Mouse (Mus musculus) midbrain, postnatal 0 days (tissue): ENCODE measurements around the gene Sec14l5. TPM values are rescaled to one million over a fixed set of nuclear protein-coding genes. Genes with fewer than 3 reads are reported as not detected.

ENCODE experiments used
- ATAC-seq: fragments of 200-750 bp; cut with Nextera tagmentation; 2 replicates; pipeline ENCODE4 v1.8.0; 2017; ENCODE audit warnings: moderate number of reproducible peaks, mild to moderate bottlenecking, moderate TSS enrichment, moderate library complexity; ENCODE audit not compliant: low FRiP score
- DNase-seq: peaks from one replicate; pipeline ENCODE4 v3.0.0-alpha.2; 2015; ENCODE audit warnings: low spot score
- H3K27ac ChIP-seq: fragments of 300-500 bp; sonication (generic); 2 replicates; pipeline ENCODE4 v1.5.1; 2014; ENCODE audit warnings: low read depth, mild to moderate bottlenecking, low read length, mixed read lengths
- H3K27me3 ChIP-seq: fragments of 300-500 bp; sonication (generic); 2 replicates; pipeline ENCODE4 v1.6.1; 2014; ENCODE audit warnings: low read length, control low read depth, mixed read lengths; ENCODE audit not compliant: insufficient read depth
- H3K36me3 ChIP-seq: fragments of 300-500 bp; sonication (generic); 2 replicates; pipeline ENCODE4 v1.6.1; 2014; ENCODE audit warnings: low read length, control low read depth, mixed read lengths; ENCODE audit not compliant: insufficient read depth
- H3K4me1 ChIP-seq: fragments of 300-500 bp; sonication (generic); 2 replicates; pipeline ENCODE4 v1.6.1; 2014; ENCODE audit warnings: mild to moderate bottlenecking, control low read depth, antibody characterized with exemption, low read length, mixed read lengths; ENCODE audit not compliant: insufficient read depth
- H3K4me2 ChIP-seq: fragments of 300-500 bp; sonication (generic); 2 replicates; pipeline ENCODE4 v1.6.1; 2014; ENCODE audit warnings: low read depth, mild to moderate bottlenecking, low read length, mixed read lengths; ENCODE audit not compliant: poor library complexity, severe bottlenecking
- H3K4me3 ChIP-seq: fragments of 300-500 bp; sonication (generic); 2 replicates; pipeline ENCODE4 v1.5.1; 2014; ENCODE audit warnings: low read depth, mild to moderate bottlenecking, low read length, moderate library complexity
- H3K9ac ChIP-seq: fragments of 300-500 bp; sonication (generic); replicated peaks from 2 replicates; pipeline ENCODE4 v1.6.1; 2014; ENCODE audit warnings: mild to moderate bottlenecking, low read length, moderate library complexity, mixed read lengths; ENCODE audit not compliant: poor library complexity, severe bottlenecking
- H3K9me3 ChIP-seq: fragments of 300-500 bp; sonication (generic); 2 replicates; pipeline ENCODE4 v1.6.1; 2016; ENCODE audit warnings: low read length, control low read depth
- CTCF ChIP-seq: IDR thresholded peaks from 2 replicates; pipeline ENCODE4 v1.5.1; 2016; ENCODE audit warnings: antibody characterized with exemption, mild to moderate bottlenecking
- WGBS: fragments of 180-500 bp; shearing (Covaris S2); extraction: QIAGEN DNeasy Blood & Tissue Kit; methylation state at CpG from one replicate; pipeline ENCODE4 v1.1.7; 2014; 5-methylcytosine and 5-hydroxymethylcytosine counted together
- polyA plus RNA-seq: library from polyadenylated mRNA; unstranded; fragments of >200 nt; fragmentation: Nextera tagmentation; extraction: Ambion mirVana; gene quantifications from 2 replicates; pipeline ENCODE4 v1.2.1, GENCODE M21; 2015
- total RNA-seq: library from RNA; depleted of rRNA; stranded (reverse); fragments of >200 nt; gene quantifications from 2 replicates; pipeline ENCODE4 v1.2.3, GENCODE M21; 2014

Sec14l5 gene
- total and polyA plus RNA-seq, 2 experiments from 2014 or later, result 0.14 to 1.6 TPM

DNA sequence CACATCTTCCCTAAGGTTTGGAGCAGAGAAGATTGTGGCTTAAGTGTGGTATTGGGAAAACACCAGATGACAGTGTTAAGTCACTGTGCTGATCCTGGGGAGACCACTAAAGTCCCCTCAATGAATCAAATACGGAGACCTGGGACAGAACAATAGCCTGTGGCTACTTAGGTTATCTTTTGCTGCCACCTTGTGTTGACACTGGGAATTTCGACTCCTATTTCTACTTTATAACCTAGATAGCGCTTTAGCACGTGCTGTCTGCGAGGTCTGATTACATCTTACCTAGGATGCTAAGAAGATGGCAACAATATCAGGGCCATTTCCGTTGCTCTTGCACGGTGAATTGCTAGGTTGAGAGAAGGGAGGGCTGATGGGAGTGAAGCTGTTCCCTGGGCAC is 1.3 kb upstream of the Sec14l5 start:
- ATAC-seq, result peak; percentile 60
- Histone ChIP-seq H3K9me3 (no peaks in the 10 kb centered on the region), H3K36me3 (no peaks in the 10 kb centered on the region), H3K4me1 (no peaks in the 10 kb centered on the region), H3K4me2 (0 out of 2 replicates have a peak overlapping the region, but pooled peaks have one; percentile 81), H3K9ac (no peak overlapping the region), H3K27ac (no peak overlapping the region), H3K4me3 (no peak overlapping the region), H3K27me3 (no peaks in the 10 kb centered on the region)
- peak; percentile 90 for TF ChIP-seq CTCF
- DNase-seq, result peak; percentile 95
- whole genome bisulfite sequencing, result 0% methylated on average over 7 of the region's 7 CpGs

DNA sequence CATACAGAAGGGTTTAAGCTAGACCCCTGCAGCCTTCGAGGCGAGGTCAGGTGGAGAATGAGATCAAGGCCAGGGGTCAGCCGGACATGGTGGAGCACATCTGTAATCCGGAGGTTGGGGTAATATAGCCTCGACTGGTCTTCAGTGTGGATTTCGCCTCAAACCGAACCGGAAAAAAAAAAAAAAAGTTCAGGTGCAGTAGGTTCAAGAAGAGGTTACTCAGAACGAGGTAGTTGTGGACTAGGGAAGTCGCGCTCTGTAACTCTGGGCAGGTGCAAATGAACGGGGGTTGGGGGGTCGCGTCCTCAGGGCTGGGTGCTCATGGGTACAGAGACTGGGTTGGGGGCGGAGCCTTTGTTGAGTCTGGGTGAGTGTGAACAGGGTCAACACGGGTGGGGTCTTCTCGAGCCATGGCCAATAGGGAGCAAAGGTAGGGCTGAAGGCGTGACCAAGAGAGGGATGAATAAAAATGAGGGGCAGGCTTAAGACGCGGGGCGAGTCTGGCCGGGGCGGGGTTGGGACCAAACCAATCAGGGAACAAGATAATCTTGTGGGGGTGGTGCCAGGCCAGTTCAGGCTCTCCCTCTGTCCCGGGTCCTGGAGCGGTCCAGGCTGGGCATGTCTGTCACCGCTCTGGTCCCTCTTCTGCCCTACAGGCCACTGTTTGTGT is 407 bp upstream of the Sec14l5 start:
- Histone ChIP-seq H3K4me1 (no peaks in the 10 kb centered on the region), H3K9me3 (no peaks in the 10 kb centered on the region), H3K36me3 (no peaks in the 10 kb centered on the region), H3K9ac (0 out of 2 replicates have a peak overlapping the region, but pooled peaks have one; percentile 24), H3K27ac (no peak overlapping the region), H3K4me2 (peak overlapping the region; percentile 81), H3K4me3 (peak overlapping the region; percentile 36), H3K27me3 (no peaks in the 10 kb centered on the region)
- TF ChIP-seq CTCF, result no peak
- 2% methylated on average over 26 of the region's 26 CpGs for WGBS
- peak; percentile 79 for ATAC-seq
- peak; percentile 57 for DNase-seq

DNA sequence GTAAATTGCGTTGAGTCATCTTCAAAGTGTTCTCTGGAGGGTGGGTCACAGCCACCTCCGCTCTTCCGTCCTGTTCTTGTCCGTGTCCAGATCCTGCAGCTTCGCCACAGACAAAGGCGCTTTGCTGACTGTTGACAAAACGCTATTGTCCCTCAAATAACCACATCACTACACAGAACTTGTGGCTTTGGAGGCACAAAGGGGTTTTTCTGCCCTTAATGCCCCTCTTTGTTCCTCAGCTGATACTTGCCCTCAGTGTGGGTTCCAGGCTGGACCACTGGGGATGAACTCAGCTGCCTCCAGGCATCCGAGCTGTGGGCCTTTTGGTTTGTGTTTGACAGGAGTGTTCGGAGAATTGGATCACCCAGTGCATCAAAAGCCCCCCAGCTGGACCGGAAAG is 3.6 kb downstream of the Sec14l5 start:
- TF ChIP-seq CTCF, result no peak
- ATAC-seq, result no peak
- 62% methylated on average over 10 of the region's 10 CpGs for WGBS

DNA sequence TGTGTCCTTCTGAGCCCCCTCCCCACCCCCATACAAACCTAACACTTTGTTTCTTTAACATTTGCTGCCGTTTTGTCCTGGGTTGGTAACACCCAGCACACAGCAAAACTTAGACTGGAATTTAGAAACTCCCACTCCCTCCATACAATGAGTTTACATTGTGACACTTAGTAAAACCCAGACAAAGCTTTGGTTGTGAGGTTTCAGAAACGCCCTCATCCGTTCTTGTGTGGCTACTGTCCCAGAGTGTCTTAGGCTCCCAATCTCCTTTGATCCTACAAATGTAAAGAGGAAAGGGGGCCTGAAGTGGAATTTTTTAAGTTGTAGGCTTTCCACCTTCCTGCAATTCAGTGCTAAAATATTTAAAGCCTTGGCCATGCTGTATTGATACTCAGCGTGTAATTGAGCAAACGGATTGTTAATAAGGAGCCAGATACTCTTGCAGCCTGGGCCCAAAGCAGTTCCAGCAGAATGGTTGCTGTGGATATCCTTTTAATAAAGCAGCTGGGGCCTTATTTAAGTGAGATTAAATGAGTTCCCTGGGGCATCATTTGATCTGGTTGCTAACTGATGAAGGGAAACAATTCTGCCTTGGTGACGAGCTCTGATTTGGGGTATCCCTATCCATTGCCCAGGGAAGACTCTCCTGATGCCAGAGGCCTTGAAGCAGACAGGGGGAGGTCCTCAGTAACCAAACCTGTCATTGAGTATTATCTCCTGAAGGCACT is 6.6 kb downstream of the Sec14l5 start:
- H3K9ac ChIP-seq, result no peak overlapping the region
- DNase-seq (peak; percentile 55), ATAC-seq (no peak)
- H3K27ac ChIP-seq, result no peak overlapping the region
- WGBS, result 15% methylated on average over 6 of the region's 6 CpGs
- H3K4me1 ChIP-seq, result no peaks in the 10 kb centered on the region
- H3K27me3 ChIP-seq, result no peaks in the 10 kb centered on the region
- TF ChIP-seq CTCF, result no peak
- H3K9me3 ChIP-seq, result no peaks in the 10 kb centered on the region
- no peak overlapping the region for H3K4me3 ChIP-seq
- no peaks in the 10 kb centered on the region for H3K36me3 ChIP-seq
- H3K4me2 ChIP-seq, result no peak overlapping the region

More for the DNA sequence above, 3.6 kb downstream of the Sec14l5 start:
- Histone ChIP-seq H3K4me2 (no peak overlapping the region), H3K27me3 (no peaks in the 10 kb centered on the region), H3K27ac (no peak overlapping the region), H3K9me3 (no peaks in the 10 kb centered on the region), H3K4me3 (no peak overlapping the region), H3K4me1 (no peaks in the 10 kb centered on the region), H3K9ac (no peak overlapping the region), H3K36me3 (no peaks in the 10 kb centered on the region)
- DNase-seq, result no peak

DNA sequence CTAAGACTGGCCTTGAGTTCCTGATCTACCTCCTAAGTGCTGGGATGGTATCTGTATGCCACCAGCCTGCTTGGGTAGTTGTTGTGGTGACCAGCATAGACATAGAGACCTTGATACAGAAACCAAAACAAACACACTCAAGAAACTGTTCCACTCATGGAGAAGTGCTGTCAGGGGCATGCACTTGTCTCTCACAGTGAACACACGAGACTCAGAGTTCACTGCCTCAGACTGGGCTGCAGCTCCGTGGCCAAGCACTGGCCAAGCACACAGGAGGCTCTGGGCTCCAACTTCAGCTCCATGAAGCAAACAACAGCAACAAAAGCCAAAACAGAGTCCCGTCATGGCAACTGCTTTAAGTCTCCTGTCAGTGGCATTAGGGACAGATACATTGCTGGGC is 8.1 kb downstream of the Sec14l5 start:
- no peaks in the 10 kb centered on the region for H3K9me3 ChIP-seq
- no peaks in the 10 kb centered on the region for H3K36me3 ChIP-seq
- H3K27me3 ChIP-seq, result no peaks in the 10 kb centered on the region
- ATAC-seq (no peak), DNase-seq (no peak)
- no peak overlapping the region for H3K4me2 ChIP-seq
- H3K9ac ChIP-seq, result no peak overlapping the region
- H3K27ac ChIP-seq, result no peak overlapping the region
- TF ChIP-seq CTCF, result no peak
- 63% methylated on average over 3 of the region's 3 CpGs for WGBS
- no peak overlapping the region for H3K4me3 ChIP-seq
- H3K4me1 ChIP-seq, result no peaks in the 10 kb centered on the region

DNA sequence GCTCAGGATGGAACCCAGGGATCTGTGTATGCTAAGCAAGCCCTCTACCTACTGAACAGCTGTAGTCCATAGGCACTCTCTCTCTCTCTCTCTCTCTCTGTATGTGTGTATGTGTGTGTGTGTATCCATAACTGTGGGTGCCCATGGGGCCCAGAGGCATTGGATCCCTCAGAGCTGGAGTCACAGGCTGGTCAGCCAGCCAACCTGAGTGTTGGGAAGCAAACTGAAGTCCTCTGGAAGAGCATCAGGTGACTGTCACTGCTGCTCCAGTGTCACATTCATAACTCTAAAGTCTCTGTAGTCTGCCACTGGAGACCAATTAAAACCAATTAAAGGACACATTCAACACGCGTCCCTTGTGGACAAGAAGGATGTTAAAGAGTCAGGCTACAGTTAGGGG is 9.6 kb downstream of the Sec14l5 start:
- DNase-seq (no peak), ATAC-seq (no peak)
- 58% methylated on average over 2 of the region's 2 CpGs for WGBS
- no peaks in the 10 kb centered on the region for H3K27me3 ChIP-seq
- H3K4me2 ChIP-seq, result no peak overlapping the region
- H3K9ac ChIP-seq, result no peak overlapping the region
- H3K4me1 ChIP-seq, result no peaks in the 10 kb centered on the region
- H3K36me3 ChIP-seq, result no peaks in the 10 kb centered on the region
- no peak overlapping the region for H3K27ac ChIP-seq
- no peak overlapping the region for H3K4me3 ChIP-seq
- TF ChIP-seq CTCF, result no peak
- H3K9me3 ChIP-seq, result no peaks in the 10 kb centered on the region
